Mouse (Mus musculus): ENCODE results near the gene 9330182O14Rik.
A peak's percentile ranks its signal among the peaks of the same experiment; 100 is the strongest.

9330182O14Rik gene

GRCm38 (mm10) chr15:40134152-40134792 is at the start of gene 9330182O14Rik:
Gene 9330182O14Rik, plus strand, starts transcription at chr15:40134365.
- no peak for DNase-seq (ENCODE audit: low spot score in 2 of 2)

DNA sequence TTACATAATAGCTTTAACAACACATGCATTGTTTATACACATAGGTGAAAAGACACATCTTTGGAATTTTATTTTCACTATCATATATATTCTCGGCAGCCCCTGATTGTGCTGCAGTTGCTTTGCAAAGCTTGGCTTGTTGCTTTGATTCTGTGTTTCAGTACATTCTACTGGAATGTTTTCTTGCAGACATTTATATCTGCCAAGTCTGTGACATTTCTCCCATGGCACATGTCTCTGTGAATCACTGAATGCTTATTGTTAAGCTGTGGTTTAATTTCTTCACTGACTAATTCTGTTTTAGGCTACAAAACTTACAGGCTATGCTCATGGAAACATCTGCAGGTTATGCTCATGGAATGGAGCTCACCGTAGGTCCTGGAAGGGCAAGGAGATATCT is 30.9 kb upstream of the 9330182O14Rik start:
- no peak for DNase-seq (ENCODE audit: low spot score in 2 of 2)

DNA sequence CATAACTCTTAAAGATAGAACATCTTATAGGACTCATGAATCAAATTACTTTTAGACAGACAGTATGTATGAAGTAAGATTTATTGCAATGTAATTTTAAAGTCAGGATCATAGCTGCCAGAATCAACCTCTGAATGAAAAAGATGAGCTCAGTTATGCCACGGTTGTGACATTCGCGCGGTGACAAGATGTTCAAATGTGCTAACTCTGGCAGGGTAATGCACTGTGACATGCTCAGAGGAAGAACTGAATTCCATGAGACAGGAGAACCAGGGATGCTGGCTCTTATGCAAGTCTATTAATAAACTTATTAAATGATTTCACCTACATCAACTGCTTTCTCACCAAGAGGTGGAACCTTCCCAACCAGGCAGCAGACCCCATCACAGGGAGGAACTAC is 28.5 kb upstream of the 9330182O14Rik start:
- no peak for DNase-seq (ENCODE audit: low spot score in 2 of 2)

DNA sequence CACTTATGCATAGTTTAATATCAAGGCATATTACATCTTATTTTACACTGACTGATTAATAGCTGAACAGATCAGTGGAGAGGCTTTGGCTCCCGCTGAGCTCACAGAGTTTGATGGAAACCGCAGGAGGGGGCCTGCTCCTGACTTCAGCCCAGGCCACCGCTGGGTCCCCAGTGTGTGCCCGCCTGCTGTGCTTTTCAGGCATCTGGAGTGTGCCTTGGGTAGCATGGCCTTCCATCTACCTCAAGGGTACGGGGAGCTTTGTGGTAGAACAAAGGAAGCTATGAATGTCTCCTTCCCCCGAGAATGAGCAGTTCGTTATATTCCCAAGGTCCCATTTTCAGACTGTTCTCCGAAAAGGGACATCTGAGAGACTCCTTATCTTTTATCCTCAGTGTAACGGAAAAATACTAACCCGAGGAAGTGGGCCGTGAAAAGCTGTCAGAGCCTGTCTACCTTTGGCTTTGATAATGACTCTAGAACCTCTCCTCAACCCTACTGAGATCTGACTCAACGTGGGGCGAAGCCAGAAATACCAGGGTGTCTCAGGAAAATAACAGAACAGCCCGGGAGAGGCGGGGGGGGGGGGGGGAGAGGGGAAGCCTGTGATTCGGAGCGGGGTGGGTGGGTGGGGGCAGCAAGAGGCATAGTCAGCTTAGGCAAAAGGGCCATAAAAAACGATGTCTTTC is 20.1 kb upstream of the 9330182O14Rik start:
- DNase-seq (ENCODE audit: low spot score in 2 of 2): no peak

- DNase-seq (ENCODE audit: low spot score in 2 of 2): no peak
Measured at GRCm38 (mm10) chr15:40114600-40115271, 19.4 kb upstream of the 9330182O14Rik start.

- no peak for DNase-seq (ENCODE audit: low spot score in 2 of 2)
Measured at GRCm38 (mm10) chr15:40116396-40116795, 17.8 kb upstream of the 9330182O14Rik start.

DNA sequence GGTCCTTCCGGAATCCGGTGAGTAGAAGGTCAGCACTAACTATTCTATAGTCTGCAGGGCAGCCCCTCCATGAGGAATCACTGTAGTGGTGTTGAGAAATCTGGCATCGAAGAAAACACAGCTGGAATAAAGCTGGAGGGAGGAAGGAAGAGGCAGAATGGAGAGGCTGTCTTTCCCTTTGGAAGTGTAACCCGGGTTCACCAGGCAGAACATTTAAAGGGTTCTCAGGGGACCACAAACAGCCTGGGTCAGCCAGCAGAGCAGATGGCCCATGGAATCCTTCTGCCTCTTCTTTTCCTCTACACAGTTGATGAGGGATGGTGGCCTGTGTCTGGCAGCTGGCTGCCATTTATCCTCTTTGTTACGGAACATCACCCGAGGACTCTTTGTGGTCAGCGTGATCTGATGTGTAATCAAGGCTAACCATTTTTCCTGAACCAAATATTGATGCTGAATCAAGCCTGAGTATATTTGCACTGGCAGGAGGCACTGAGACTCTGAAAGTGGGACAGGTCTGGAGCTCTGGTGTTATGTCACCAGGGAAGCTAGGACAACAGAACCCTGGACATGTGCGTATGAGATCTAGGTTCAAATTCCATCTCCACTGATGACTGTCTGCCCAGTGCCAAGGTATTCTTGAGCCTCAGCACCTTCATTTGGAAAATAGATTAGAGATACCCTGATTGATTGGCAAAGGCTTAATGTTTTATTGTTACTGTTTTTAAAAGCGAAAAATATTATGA is 9.8 kb upstream of the 9330182O14Rik start:
- no peak for DNase-seq (ENCODE audit: low spot score in 2 of 2)

- no peak for DNase-seq (ENCODE audit: low spot score in 2 of 2)
Measured at GRCm38 (mm10) chr15:40129496-40129895, 4.7 kb upstream of the 9330182O14Rik start.

GRCm38 (mm10) chr15:40130880-40131478 is 3.2 kb upstream of the 9330182O14Rik start:
- DNase-seq (ENCODE audit: low spot score in 2 of 2): peak; percentile 33 to 69

DNA sequence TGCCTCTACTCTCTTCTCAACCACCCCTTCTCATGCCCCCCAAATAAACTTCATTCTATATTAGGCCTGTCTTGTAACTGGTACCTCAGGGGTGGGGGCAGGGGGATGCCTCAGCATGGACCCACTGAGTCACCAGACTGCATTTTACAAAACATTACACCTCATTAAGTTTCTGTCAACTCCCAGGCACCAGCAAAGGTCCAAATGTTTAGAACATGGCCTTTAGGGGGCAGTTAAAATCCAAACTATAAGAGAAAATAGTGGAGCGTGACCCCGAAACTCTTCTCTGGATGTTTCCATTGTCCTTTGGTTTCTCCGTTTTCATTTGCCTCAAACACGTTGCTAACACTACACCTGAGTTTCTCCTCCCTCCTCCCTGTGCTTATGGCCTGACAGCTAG is 1.8 kb upstream of the 9330182O14Rik start:
- DNase-seq (ENCODE audit: low spot score in 2 of 2): no peak

- DNase-seq (ENCODE audit: low spot score in 2 of 2): no peak
Measured at GRCm38 (mm10) chr15:40144221-40144620, 10.1 kb downstream of the 9330182O14Rik start.

GRCm38 (mm10) chr15:40157683-40158082 is 23.5 kb downstream of the 9330182O14Rik start:
- DNase-seq (ENCODE audit: low spot score in 2 of 2): no peak

- no peak for DNase-seq (ENCODE audit: low spot score in 2 of 2)
Measured at GRCm38 (mm10) chr15:40166560-40167275, 32.6 kb downstream of the 9330182O14Rik start.

DNA sequence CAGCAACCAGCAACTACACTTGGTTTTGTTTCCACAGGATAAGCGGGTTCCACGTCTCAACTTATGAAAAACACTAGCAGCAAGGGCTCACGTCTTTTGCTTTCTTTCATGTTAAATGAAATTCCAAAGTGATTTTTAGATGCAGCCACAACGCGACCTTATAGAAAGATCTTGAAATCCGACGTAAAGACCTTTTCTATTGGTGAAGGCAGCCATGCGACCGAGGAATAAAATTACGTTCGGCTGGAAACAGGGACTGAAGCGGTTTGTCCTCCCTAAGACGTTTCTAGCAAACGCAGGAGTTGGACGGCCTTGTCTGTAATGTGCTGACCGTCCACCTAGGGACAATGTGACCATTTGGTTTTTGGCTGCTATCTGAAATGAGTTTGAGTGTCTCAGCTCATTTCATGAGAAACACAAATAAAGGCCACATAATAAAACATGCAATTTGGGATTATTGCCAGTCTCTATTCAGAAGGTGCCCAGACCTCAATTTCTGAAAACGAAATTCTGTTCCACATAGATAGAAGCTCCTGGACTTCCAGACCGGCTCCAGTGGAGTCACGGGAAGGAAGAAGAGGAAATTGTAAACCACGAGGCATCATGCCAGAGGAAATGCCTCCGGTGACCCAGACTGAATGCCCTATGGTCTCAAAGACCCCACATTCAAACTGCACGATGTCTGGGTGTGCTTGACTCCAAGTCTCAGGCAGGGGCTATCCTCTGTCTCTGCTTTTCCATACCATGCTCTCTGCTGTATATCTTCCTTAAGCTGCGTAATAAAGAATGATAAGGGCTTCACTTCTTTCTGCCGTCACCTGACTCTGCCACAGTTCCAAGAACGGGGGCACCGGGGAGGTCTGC is 33.3 kb downstream of the 9330182O14Rik start:
- no peak for DNase-seq (ENCODE audit: low spot score in 2 of 2)

- no peak for DNase-seq (ENCODE audit: low spot score in 2 of 2)
Measured at GRCm38 (mm10) chr15:40168140-40168688, 34.0 kb downstream of the 9330182O14Rik start.

DNA sequence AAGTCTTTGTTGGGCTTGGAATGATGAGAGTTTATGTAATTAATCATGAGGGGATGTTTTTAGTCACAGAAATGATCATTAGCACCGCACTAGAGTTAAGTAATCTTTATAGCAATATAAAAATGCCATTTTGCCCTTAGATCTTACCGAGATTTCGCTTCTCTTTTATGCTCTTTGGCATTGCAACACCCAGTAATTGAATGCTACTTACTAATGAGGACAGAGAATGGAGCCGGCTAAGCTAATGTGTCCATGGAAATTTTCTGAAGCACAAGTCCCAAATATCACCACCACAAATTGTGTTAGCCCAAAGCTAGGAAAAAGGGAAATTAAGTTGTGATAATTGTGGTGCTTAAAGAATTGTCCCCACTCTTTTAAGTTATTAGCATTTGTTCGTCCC is 34.9 kb downstream of the 9330182O14Rik start:
- DNase-seq (ENCODE audit: low spot score in 2 of 2): no peak

- no peak for DNase-seq (ENCODE audit: low spot score in 2 of 2)
Measured at GRCm38 (mm10) chr15:40169705-40170104, 35.5 kb downstream of the 9330182O14Rik start.

DNA sequence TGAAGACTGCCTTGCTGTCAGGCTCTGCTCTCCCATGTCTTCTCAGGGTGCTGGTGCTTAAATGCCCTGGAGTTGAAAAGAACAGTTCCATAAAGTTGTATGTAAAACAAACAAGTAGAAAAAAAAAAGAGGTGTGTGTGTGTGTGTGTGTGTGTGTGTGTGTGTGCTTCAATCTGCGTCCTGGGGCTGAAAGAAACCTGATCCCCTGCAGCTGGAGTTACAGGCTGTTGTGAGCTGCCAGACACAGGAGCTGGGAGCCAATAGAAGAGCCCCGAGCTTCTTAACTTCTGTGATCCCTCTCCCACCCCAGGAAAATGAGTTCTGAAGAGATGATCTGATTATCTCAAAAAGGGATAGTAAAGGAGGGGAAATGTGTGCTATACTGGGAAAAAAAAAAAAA is 45.3 kb downstream of the 9330182O14Rik start:
- no peak for DNase-seq (ENCODE audit: low spot score in 2 of 2)

GRCm38 (mm10) chr15:40187017-40187416 is 52.9 kb downstream of the 9330182O14Rik start:
- DNase-seq (ENCODE audit: low spot score in 2 of 2): no peak
